Mouse (Mus musculus): Measurements from ENCODE around the gene Cacna1b.

The Cacna1b gene

GRCm38 (mm10) chr2:24646452-24647146, 116.4 kb downstream of the Cacna1b start:
- CTCF ChIA-PET, result no interaction called here

- CTCF ChIA-PET, result no interaction called here
Measured at GRCm38 (mm10) chr2:24642834-24643233, 120.1 kb downstream of the Cacna1b start.

GRCm38 (mm10) chr2:24638102-24638954, 124.6 kb downstream of the Cacna1b start:
- CTCF ChIA-PET, result no interaction called here

- CTCF ChIA-PET, result interaction anchor here (0.8 kb wide), 1 partner anchor 22 kb away, joined by 6 read pairs; no protein-coding TSS in a partner anchor
Measured at GRCm38 (mm10) chr2:24633645-24634044, 129.3 kb downstream of the Cacna1b start.

- CTCF ChIA-PET, result no interaction called here
Measured at GRCm38 (mm10) chr2:24617141-24617540, 145.8 kb downstream of the Cacna1b start.

GRCm38 (mm10) chr2:24609789-24610188, 153.2 kb downstream of the Cacna1b start:
- CTCF ChIA-PET, result no interaction called here

GRCm38 (mm10) chr2:24608765-24609138, 154.2 kb downstream of the Cacna1b start:
- CTCF ChIA-PET, result no interaction called here

- CTCF ChIA-PET, result no interaction called here
Measured at GRCm38 (mm10) chr2:24607905-24608764, 154.8 kb downstream of the Cacna1b start.

GRCm38 (mm10) chr2:24606531-24606930, 156.4 kb downstream of the Cacna1b start:
- CTCF ChIA-PET, result no interaction called here

- CTCF ChIA-PET, result interaction anchor here (0.7 kb wide), 1 partner anchor 19 kb away, joined by 5 read pairs; no protein-coding TSS in a partner anchor
Measured at GRCm38 (mm10) chr2:24605096-24605495, 157.9 kb downstream of the Cacna1b start.

- CTCF ChIA-PET, result no interaction called here
Measured at GRCm38 (mm10) chr2:24589426-24589825, 173.5 kb downstream of the Cacna1b start.

- CTCF ChIA-PET, result no interaction called here
Measured at GRCm38 (mm10) chr2:24587999-24588398, 175.0 kb downstream of the Cacna1b start.

- CTCF ChIA-PET, result interaction anchor here (0.5 to 0.6 kb wide), 2 partner anchors 30 to 113 kb away, joined by 3 to 4 read pairs; no protein-coding TSS in a partner anchor
Measured at GRCm38 (mm10) chr2:24574616-24575015, 188.3 kb downstream of the Cacna1b start.

- CTCF ChIA-PET, result no interaction called here
Measured at GRCm38 (mm10) chr2:24570917-24571316, 192.0 kb downstream of the Cacna1b start.

GRCm38 (mm10) chr2:24568555-24568954, 194.4 kb downstream of the Cacna1b start:
- CTCF ChIA-PET, result no interaction called here

GRCm38 (mm10) chr2:24562547-24563290, 200.2 kb downstream of the Cacna1b start:
- CTCF ChIA-PET, result no interaction called here

GRCm38 (mm10) chr2:24561946-24562345, 201.0 kb downstream of the Cacna1b start:
- CTCF ChIA-PET, result no interaction called here

- CTCF ChIA-PET, result no interaction called here
Measured at GRCm38 (mm10) chr2:24560201-24560600, 202.8 kb downstream of the Cacna1b start.

- CTCF ChIA-PET, result no interaction called here
Measured at GRCm38 (mm10) chr2:24556347-24556746, 206.6 kb downstream of the Cacna1b start.

- CTCF ChIA-PET, result no interaction called here
Measured at GRCm38 (mm10) chr2:24553962-24554361, 209.0 kb downstream of the Cacna1b start.
